Mouse (Mus musculus) adrenal gland, postnatal 14 days (tissue): ENCODE results near the gene Dad1. TPM values are rescaled to one million over a fixed set of nuclear protein-coding genes. Genes with fewer than 3 reads are reported as not detected.
A peak's percentile ranks its signal among the peaks of the same experiment; 100 is the strongest.

ENCODE experiments used
- DNase-seq: peaks from one replicate; pipeline ENCODE4 v3.0.0; 2021; ENCODE audit warnings: mixed read lengths
- total RNA-seq: library from RNA; stranded (reverse); gene quantifications from 2 replicates; pipeline ENCODE4 v1.2.3, GENCODE M21; 2021

The Dad1 gene
- total RNA-seq, 1 experiment from 2014 or later, result 250 TPM

- DNase-seq, result peak; percentile 66
Measured at GRCm38 (mm10) chr14:54224484-54225467, 29.1 kb downstream of the Dad1 start.

- DNase-seq, result no peak
Measured at GRCm38 (mm10) chr14:54224064-54224417, 29.9 kb downstream of the Dad1 start.

- DNase-seq, result no peak
Measured at GRCm38 (mm10) chr14:54223315-54224063, 30.4 kb downstream of the Dad1 start.

GRCm38 (mm10) chr14:54222289-54222727 is 31.6 kb downstream of the Dad1 start:
- peak; percentile 57 for DNase-seq

GRCm38 (mm10) chr14:54221641-54222040 is 32.3 kb downstream of the Dad1 start:
- DNase-seq, result no peak

- no peak for DNase-seq
Measured at GRCm38 (mm10) chr14:54220726-54221494, 33.0 kb downstream of the Dad1 start.

- DNase-seq, result no peak
Measured at GRCm38 (mm10) chr14:54219849-54220248, 34.1 kb downstream of the Dad1 start.

- no peak for DNase-seq
Measured at GRCm38 (mm10) chr14:54219256-54219655, 34.6 kb downstream of the Dad1 start.

GRCm38 (mm10) chr14:54218721-54219120 is 35.2 kb downstream of the Dad1 start:
- DNase-seq, result no peak

- DNase-seq, result peak; percentile 3
Measured at GRCm38 (mm10) chr14:54218233-54218632, 35.7 kb downstream of the Dad1 start.

- peak; percentile 47 for DNase-seq
Measured at GRCm38 (mm10) chr14:54216126-54216525, 37.8 kb downstream of the Dad1 start.

GRCm38 (mm10) chr14:54214901-54215300 is 39.0 kb downstream of the Dad1 start:
- peak; percentile 8 for DNase-seq

- DNase-seq, result no peak
Measured at GRCm38 (mm10) chr14:54214477-54214876, 39.4 kb downstream of the Dad1 start.

- DNase-seq, result no peak
Measured at GRCm38 (mm10) chr14:54213734-54214133, 40.2 kb downstream of the Dad1 start.

- DNase-seq, result no peak
Measured at GRCm38 (mm10) chr14:54211755-54212154, 42.1 kb downstream of the Dad1 start.

GRCm38 (mm10) chr14:54211199-54211598 is 42.7 kb downstream of the Dad1 start:
- DNase-seq, result no peak

- DNase-seq, result no peak
Measured at GRCm38 (mm10) chr14:54210401-54210800, 43.5 kb downstream of the Dad1 start.

GRCm38 (mm10) chr14:54209932-54210331 is 44.0 kb downstream of the Dad1 start:
- DNase-seq, result no peak

GRCm38 (mm10) chr14:54208741-54209140 is 45.2 kb downstream of the Dad1 start:
- DNase-seq, result no peak

GRCm38 (mm10) chr14:54207924-54208323 is 46.0 kb downstream of the Dad1 start:
- DNase-seq, result no peak

GRCm38 (mm10) chr14:54206750-54207550 is 47.0 kb downstream of the Dad1 start:
- DNase-seq, result no peak
